Mouse (Mus musculus): ENCODE measurements around the gene Zfp410. TPM values are rescaled to one million over a fixed set of nuclear protein-coding genes. Genes with fewer than 3 reads are reported as not detected.
"Not testable (repeated sequence)": the region's sequence is repeated elsewhere in the genome, so short reads cannot be mapped to it uniquely, and the experiment has no call there.

Zfp410 gene
- polyA plus RNA-seq, 1 experiment, result 20.5 TPM

DNA sequence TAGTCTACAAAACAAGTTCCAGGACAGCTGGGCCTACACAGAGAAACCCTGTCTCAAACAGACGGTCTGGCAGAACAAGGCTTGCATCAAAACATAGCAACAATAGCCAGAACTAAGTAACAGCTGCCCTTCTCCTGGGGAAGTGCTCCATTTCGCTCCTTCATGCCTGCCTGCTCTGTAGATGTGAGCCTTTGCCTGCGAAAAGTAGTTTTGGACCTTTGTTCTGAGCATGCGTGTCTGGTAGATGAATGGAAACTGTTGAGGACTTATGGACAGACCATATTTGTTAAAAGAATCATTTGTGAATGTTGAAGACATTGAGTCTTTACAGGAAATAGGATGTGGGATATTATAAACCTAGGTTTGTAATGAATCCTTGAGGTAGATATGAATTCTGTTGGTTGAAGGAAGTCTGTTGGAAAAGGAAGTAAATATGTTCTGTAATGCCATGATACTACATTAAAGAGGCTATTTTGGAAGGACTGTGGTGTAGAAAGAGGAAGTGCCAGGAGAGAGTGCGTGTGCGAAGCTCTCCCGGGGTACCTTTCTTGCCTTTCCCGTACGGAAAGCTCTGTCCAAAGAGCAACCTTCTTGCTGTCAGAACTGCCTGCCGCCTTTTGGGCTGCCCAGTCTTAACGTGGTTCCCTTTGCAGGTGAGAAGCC, 20.4 kb downstream of the Zfp410 start:
- no peak for TF ChIP-seq CTCF (IDR thresholded peaks at IDR 0.05; ENCODE audit: insufficient read depth, low read length)
- no peak for TF ChIP-seq POLR2A (IDR thresholded peaks at IDR 0.05; ENCODE audit: borderline replicate concordance, extremely low read depth, low read depth, low read length)
- 74% methylated on average over 11 of the region's 11 CpGs for WGBS
- DNase-seq, result no peak
- H3K4me1 ChIP-seq (ENCODE audit: control insufficient read depth, insufficient read depth, low read length), result no peaks in the 10 kb centered on the region
- H3K4me3 ChIP-seq (replicated peaks; ENCODE audit: extremely low read depth, low read depth, low read length), result no peak overlapping the region

DNA sequence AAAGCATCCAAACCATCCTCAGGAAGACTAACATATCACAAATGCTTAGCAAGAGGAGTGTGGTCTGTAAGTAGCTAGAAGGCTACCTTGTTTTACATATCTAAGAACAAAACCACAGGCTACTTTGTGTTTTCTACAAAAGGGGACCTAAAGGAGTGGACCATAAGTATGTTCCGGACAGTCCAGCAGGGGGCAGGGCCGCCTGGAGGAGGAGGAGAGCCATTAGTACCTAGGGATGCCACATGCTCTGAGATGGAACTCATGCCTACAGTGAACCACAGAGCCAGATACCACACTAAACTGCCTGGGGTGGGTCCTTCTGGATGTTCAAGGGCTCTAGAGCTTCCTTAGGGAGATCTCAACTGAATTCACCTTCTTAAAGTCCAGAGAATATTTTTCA, 30.5 kb downstream of the Zfp410 start:
- Histone ChIP-seq H3K4me3 (replicated peaks; ENCODE audit: extremely low read depth, low read depth, low read length) (no peak overlapping the region), H3K4me1 (ENCODE audit: control insufficient read depth, insufficient read depth, low read length) (no peaks in the 10 kb centered on the region)
- WGBS, result 49% methylated on average over 2 of the region's 2 CpGs
- TF ChIP-seq CTCF (IDR thresholded peaks at IDR 0.05; ENCODE audit: insufficient read depth, low read length) (peak; percentile 57), POLR2A (IDR thresholded peaks at IDR 0.05; ENCODE audit: borderline replicate concordance, extremely low read depth, low read depth, low read length) (no peak)
- peak; percentile 20 for DNase-seq

DNA sequence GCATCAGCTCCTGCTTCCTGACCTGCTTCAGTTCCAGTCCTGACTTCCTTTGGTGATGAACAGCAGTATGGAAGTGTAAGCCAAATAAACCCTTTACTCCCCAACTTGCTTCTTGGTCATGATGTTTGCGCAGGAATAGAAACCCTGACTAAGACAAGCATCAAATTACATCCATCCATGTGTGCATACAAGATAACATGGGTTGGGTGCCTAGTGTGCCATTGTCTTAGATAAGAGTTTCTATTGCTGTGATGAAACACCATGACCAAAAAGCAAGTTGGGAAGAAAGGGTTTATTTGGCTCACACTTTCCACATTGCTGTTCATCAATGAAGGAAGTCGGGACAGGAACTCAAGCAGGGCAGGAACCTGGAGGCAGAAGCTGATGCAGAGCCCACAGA, 42.0 kb downstream of the Zfp410 start:
- DNase-seq; H3K4me3 ChIP-seq (replicated peaks; ENCODE audit: extremely low read depth, low read depth, low read length); H3K4me1 ChIP-seq (ENCODE audit: control insufficient read depth, insufficient read depth, low read length): not testable (repeated sequence)
- 79% methylated on average over 2 of the region's 2 CpGs for WGBS

DNA sequence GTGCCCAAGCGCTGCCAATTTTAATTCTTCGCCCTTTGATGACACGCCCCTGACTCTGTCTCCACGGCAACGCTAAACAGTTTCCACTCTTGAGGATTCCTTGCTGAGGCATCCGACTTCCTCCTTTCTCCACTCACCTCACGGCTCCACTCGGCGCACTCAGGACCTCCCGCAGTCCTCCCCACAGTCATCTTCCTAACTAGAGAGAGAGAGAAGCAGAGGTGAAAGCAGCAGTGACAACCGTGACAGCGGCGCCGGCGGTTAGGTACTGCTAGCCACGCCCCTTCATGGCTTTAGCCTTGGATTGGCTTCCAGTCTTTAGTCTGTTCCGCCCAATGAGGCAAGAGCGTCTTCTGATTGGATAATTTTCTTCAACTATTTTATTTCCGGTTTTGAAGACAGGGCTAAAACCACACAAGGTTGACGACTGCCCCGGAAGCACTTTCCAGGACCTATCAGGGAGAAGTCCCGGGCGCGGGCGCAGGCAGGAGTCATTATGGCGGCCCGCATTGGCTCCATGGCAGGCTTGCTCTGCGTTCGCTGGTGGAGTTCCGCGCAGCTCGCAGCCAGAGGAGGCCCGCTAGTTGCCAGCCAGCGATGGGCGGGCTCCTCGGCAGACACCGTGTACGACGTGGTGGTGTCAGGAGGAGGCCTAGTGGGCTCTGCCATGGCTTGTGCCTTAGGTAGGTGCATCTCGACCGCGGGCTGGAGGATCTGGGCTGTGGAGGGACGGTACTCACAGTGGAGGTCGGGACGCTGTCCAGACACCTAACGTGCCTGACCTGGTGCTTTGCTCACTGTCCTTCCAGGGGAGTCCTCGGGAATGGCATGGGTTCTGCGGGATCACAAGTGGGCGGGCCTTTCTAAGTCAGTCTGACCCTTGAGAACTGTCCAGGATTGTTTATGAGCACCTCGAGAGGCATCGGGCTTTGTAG, 45.2 kb downstream of the Zfp410 start, which contains the start of the genes Coq6 and Fam161b:
Coq6 (plus strand) TSS at position 103 of the 935 bp plus-strand sequence.
Fam161b (minus strand) TSS at position 279 of the 935 bp plus-strand sequence.
- Histone ChIP-seq H3K4me1 (ENCODE audit: control insufficient read depth, insufficient read depth, low read length) (no peaks in the 10 kb centered on the region; the same call in 1 of the 2 replicates), H3K4me3 (replicated peaks; ENCODE audit: extremely low read depth, low read depth, low read length) (peak within 1 kb of the TSS; percentile 98)
- DNase-seq, result peak; percentile 89
- under 1% methylated on average over 51 of the region's 51 CpGs for WGBS
- TF ChIP-seq CTCF (IDR thresholded peaks at IDR 0.05; ENCODE audit: insufficient read depth, low read length) (no peak), POLR2A (IDR thresholded peaks at IDR 0.05; ENCODE audit: borderline replicate concordance, extremely low read depth, low read depth, low read length) (0 out of 2 replicates have a peak, but pooled peaks have one; percentile 41)

DNA sequence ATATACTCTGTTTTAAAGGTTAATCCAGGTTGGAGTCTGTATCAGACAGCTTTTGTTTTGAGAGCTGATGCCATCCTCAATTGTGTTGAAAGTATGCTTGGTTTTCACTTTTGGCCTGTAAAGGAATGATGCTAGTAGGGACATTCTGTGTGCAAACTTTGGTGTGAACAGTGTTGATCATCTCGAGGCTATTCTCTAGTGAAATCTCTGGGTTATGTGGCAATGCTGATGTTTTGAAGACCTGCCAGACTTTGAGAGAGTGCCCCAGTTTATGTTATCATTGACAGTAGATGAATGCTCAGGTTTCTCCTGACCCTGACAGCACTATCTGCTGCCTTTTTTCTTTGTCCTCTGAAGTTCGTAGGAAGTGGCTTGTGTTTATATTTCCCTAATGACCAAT, 46.2 kb downstream of the Zfp410 start:
- Histone ChIP-seq H3K4me1 (ENCODE audit: control insufficient read depth, insufficient read depth, low read length) (no peaks in the 10 kb centered on the region; the same call in 1 of the 2 replicates), H3K4me3 (replicated peaks; ENCODE audit: extremely low read depth, low read depth, low read length) (no peak overlapping the region)
- TF ChIP-seq CTCF (IDR thresholded peaks at IDR 0.05; ENCODE audit: insufficient read depth, low read length), result no peak
- TF ChIP-seq POLR2A (IDR thresholded peaks at IDR 0.05; ENCODE audit: borderline replicate concordance, extremely low read depth, low read depth, low read length), result no peak
- DNase-seq, result no peak
- WGBS, result 23% methylated on average over 2 of the region's 2 CpGs

DNA sequence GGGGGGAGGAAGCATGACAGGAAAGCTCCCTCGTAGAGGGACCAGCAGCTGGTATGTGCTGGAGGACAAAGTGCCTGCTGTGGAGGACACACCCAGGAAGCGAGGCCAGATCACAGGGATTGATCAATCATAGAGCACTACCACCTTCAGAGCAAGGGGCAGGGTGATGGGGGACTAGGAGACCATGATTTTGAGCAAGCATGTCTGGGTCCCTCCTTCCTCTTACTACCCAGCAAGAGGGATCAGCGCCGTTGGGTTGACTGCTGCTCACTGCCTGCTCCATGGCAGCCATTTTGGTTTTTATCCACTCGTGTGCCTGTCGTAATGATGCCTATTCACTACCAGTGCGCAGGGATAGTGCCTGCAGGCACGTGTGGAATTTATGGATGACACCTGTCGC, 47.6 kb downstream of the Zfp410 start:
- no peaks in the 10 kb centered on the region; the same call in 1 of the 2 replicates for H3K4me1 ChIP-seq (ENCODE audit: control insufficient read depth, insufficient read depth, low read length)
- no peak overlapping the region for H3K4me3 ChIP-seq (replicated peaks; ENCODE audit: extremely low read depth, low read depth, low read length)
- no peak for DNase-seq
- TF ChIP-seq CTCF (IDR thresholded peaks at IDR 0.05; ENCODE audit: insufficient read depth, low read length) (no peak), POLR2A (IDR thresholded peaks at IDR 0.05; ENCODE audit: borderline replicate concordance, extremely low read depth, low read depth, low read length) (no peak)
- 80% methylated on average over 9 of the region's 9 CpGs for WGBS

DNA sequence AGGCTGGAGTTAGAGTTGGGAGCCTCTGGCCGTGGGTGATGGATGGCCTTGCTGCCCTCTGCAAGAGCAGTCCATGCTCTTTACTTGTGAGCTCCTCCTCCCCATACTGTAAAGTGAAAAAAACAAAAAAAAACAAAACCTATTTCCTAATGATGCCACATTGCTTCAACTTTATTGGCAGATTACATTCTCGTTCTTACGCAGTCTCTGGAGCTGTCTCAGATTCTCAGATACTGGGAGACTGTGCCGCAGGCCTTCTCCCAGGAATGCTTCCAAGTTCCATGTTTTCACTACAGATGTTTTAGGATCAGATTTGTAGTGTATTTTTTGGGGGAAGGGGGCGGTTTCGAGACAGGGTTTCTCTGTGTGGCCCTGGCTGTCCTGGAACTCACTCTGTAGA, 48.5 kb downstream of the Zfp410 start:
- 92% methylated on average over 6 of the region's 6 CpGs for WGBS
- DNase-seq, result no peak
- TF ChIP-seq CTCF (IDR thresholded peaks at IDR 0.05; ENCODE audit: insufficient read depth, low read length), result no peak
- no peak for TF ChIP-seq POLR2A (IDR thresholded peaks at IDR 0.05; ENCODE audit: borderline replicate concordance, extremely low read depth, low read depth, low read length)
- no peaks in the 10 kb centered on the region; the same call in 1 of the 2 replicates for H3K4me1 ChIP-seq (ENCODE audit: control insufficient read depth, insufficient read depth, low read length)
- no peak overlapping the region for H3K4me3 ChIP-seq (replicated peaks; ENCODE audit: extremely low read depth, low read depth, low read length)

DNA sequence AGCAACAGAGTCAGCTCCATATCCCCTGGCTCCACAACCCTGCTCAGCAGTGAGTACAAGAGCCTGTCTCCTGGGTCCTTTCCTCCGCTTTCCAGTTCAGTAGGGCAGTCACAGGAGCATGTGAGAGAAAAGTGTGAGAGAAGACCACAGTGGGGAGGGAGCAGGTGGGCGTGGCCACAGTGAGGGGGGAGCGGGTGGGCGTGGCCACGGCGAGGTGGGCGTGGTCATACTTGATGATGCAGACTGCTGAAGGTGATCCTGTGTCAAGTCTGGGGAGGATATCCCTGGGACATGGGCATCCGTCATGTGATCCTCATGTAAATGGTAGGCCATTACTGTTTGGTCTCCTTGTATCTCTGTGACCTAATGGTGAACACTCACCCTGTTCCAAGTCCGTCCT, 50.3 kb downstream of the Zfp410 start:
- Histone ChIP-seq H3K4me1 (ENCODE audit: control insufficient read depth, insufficient read depth, low read length) (no peaks in the 10 kb centered on the region; the same call in 1 of the 2 replicates), H3K4me3 (replicated peaks; ENCODE audit: extremely low read depth, low read depth, low read length) (no peak overlapping the region)
- DNase-seq, result no peak
- TF ChIP-seq POLR2A (IDR thresholded peaks at IDR 0.05; ENCODE audit: borderline replicate concordance, extremely low read depth, low read depth, low read length) (no peak), CTCF (IDR thresholded peaks at IDR 0.05; ENCODE audit: insufficient read depth, low read length) (no peak)
- WGBS, result 74% methylated on average over 9 of the region's 9 CpGs

DNA sequence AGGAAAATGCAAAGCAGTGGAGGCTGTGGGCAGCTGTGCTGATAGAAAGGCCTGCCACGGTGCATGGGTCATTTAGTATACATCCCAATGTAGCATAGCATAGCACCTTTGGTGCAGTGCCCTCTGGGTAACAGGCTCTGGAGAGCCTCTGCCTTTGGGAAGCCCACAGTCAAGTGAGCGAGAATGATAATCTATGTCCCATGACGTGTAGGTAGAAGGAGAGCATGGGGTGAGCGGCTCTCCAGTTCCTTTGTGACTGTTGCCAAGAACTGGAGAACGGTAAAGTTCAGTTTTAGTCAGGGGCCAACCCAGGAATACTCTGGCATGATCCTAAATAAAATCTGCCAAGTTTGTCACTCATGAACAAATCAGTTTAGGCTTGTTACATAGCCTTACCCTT, 55.0 kb downstream of the Zfp410 start:
- TF ChIP-seq CTCF (IDR thresholded peaks at IDR 0.05; ENCODE audit: insufficient read depth, low read length), result no peak
- no peak for TF ChIP-seq POLR2A (IDR thresholded peaks at IDR 0.05; ENCODE audit: borderline replicate concordance, extremely low read depth, low read depth, low read length)
- H3K4me1 ChIP-seq (ENCODE audit: control insufficient read depth, insufficient read depth, low read length), result no peaks in the 10 kb centered on the region
- WGBS, result 85% methylated on average over 5 of the region's 5 CpGs
- DNase-seq, result no peak
- no peak overlapping the region for H3K4me3 ChIP-seq (replicated peaks; ENCODE audit: extremely low read depth, low read depth, low read length)

Data from lung, adult 2 months (tissue).